Mouse (Mus musculus): ENCODE measurements around the gene Lctl. TPM values are rescaled to one million over a fixed set of nuclear protein-coding genes. Genes with fewer than 3 reads are reported as not detected.
"Not testable (repeated sequence)": the region's sequence is repeated elsewhere in the genome, so short reads cannot be mapped to it uniquely, and the experiment has no call there.

Lctl gene
- polyA plus RNA-seq, 1 experiment from 2014 or later: not detected

DNA sequence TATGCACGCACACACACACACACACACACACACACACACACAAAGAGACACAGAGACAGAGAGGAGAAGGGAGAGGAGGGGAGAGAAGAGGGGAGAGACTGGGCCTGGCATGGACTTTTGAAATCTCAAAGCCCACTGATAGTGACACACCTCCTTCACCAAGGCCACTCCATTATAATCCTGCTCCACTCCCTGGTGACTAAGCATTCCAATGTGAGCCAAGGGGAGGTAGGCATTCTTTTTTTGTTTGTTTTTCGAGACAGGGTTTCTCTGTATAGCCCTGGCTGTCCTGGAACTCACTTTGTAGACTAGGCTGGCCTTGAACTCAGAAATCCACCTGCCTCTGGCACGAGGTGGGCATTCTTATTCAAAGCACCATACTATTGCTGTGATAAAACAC lies 7.9 kb downstream of the Lctl start:
- ATAC-seq (replicated peaks; ENCODE audit: extremely low read depth, insufficient read depth, low FRiP score): not testable (repeated sequence)

DNA sequence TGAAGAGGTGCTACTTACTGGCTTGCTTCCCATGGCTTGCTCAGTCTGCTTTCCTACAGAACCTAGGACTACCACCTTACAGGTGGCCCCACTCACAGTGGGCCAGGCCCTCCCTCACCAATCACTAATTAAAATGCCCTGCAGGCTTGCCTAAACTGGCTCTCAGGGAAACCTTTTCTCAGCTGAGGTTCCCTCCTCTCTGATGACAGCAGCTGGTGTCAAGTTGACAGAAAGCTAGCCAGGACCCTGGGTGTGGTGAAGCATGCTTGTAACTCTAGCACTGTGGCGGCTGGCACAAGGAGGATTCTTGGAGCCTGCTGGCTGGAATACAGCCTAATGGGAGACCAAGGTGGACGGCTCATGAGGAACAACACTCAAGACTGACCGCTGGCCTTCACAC lies 8.4 kb downstream of the Lctl start:
- no peaks in the 10 kb centered on the region for H3K36me3 ChIP-seq (ENCODE audit: control insufficient read depth, insufficient read depth)
- H3K27me3 ChIP-seq (ENCODE audit: control insufficient read depth, insufficient read depth, low read length): no peaks in the 10 kb centered on the region
- peak; percentile 67 for ATAC-seq (replicated peaks; ENCODE audit: extremely low read depth, insufficient read depth, low FRiP score)
- WGBS: 33% methylated on average over 3 of the region's 3 CpGs
- H3K9ac ChIP-seq (ENCODE audit: low read length): no peak overlapping the region
- no peak overlapping the region for H3K4me2 ChIP-seq (ENCODE audit: low read depth, low read length)
- no peak overlapping the region for H3K4me3 ChIP-seq (ENCODE audit: low read length)
- H3K9me3 ChIP-seq (replicated peaks; ENCODE audit: control insufficient read depth, low read length): no peaks in the 10 kb centered on the region
- no peak overlapping the region for H3K27ac ChIP-seq (ENCODE audit: low read length)
- peaks cover 2% of the 10 kb centered on the region; the same call in 1 of the 2 replicates for H3K4me1 ChIP-seq (ENCODE audit: control insufficient read depth, insufficient read depth, low read length)

More for the DNA sequence above, 7.9 kb downstream of the Lctl start:
- H3K4me3 ChIP-seq (ENCODE audit: low read length); H3K27me3 ChIP-seq (ENCODE audit: control insufficient read depth, insufficient read depth, low read length); H3K9ac ChIP-seq (ENCODE audit: low read length); H3K4me1 ChIP-seq (ENCODE audit: control insufficient read depth, insufficient read depth, low read length); H3K4me2 ChIP-seq (ENCODE audit: low read depth, low read length); H3K9me3 ChIP-seq (replicated peaks; ENCODE audit: control insufficient read depth, low read length); H3K27ac ChIP-seq (ENCODE audit: low read length); H3K36me3 ChIP-seq (ENCODE audit: control insufficient read depth, insufficient read depth): not testable (repeated sequence)
- WGBS: 64% methylated on average over 3 of the region's 3 CpGs

DNA sequence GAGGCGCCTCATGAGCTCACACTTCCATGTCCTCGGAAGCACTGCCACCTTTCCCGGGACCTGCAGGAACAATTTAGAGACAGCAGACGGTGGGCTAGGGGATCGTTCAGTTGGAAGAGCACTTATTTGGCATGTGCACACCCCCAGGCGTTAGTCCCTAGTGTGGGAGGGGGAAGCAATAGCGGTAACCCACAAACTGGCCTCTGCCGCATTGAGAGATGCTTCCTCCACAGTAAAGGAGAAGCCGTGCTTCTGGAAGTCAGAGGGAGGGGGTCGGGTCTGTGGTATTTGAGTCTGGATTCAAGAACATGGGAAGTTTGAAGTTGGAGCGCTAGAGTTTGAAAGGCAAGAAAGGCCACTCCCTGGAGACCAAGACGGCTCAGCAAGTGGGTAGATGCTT lies 9.2 kb downstream of the Lctl start:
- H3K9ac ChIP-seq (ENCODE audit: low read length): no peak overlapping the region

DNA sequence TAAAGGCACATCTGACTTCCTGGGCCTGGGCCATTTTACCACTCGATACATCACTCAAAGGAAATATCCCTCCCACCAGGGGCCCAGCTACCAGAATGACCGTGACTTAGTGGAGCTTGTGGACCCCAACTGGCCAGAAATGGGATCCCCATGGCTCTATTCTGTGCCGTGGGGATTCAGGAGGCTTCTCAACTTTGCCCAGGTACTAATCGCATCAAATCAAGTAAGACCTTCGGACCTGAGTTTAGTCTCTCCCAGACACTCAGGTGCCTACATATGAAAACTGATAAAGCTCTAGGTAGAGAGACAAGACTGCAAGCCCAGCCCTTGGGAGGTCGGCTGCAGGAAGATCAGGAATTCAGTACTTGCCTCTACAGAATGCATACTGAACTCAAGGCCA lies 14.7 kb downstream of the Lctl start:
- 86% methylated on average over 6 of the region's 6 CpGs for WGBS
- no peak for ATAC-seq (replicated peaks; ENCODE audit: extremely low read depth, insufficient read depth, low FRiP score)
- no peaks in the 10 kb centered on the region for H3K4me1 ChIP-seq (ENCODE audit: control insufficient read depth, insufficient read depth, low read length)

More for the DNA sequence above, 9.2 kb downstream of the Lctl start:
- H3K27me3 ChIP-seq (ENCODE audit: control insufficient read depth, insufficient read depth, low read length): no peaks in the 10 kb centered on the region
- no peak overlapping the region for H3K27ac ChIP-seq (ENCODE audit: low read length)
- H3K9me3 ChIP-seq (replicated peaks; ENCODE audit: control insufficient read depth, low read length): no peaks in the 10 kb centered on the region
- no peak overlapping the region for H3K4me3 ChIP-seq (ENCODE audit: low read length)
- H3K36me3 ChIP-seq (ENCODE audit: control insufficient read depth, insufficient read depth): no peaks in the 10 kb centered on the region
- H3K4me2 ChIP-seq (ENCODE audit: low read depth, low read length): no peak overlapping the region
- ATAC-seq (replicated peaks; ENCODE audit: extremely low read depth, insufficient read depth, low FRiP score): no peak
- H3K4me1 ChIP-seq (ENCODE audit: control insufficient read depth, insufficient read depth, low read length): peaks cover 2% of the 10 kb centered on the region; the same call in 1 of the 2 replicates
- 43% methylated on average over 12 of the region's 12 CpGs for WGBS

DNA sequence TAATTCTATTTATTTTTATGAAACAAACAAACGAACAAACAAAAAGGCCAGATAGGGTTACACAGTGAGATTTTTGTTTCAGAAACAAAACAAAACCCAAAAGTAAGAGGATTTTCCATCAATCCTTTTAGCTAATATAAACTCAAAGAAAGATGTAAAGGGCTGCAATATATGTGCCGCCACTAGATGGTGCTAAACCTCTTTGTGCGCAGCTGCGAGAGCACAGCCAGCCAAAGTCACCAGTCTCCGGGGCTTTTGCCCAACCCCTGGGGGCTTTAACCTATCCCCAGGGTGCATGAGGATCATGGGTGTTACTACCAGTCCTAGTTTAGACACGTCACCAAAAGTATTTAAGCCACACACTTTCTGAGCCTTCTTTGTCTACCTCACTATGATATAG lies 21.9 kb downstream of the Lctl start:
- peaks cover 17% of the 10 kb centered on the region for H3K36me3 ChIP-seq (ENCODE audit: control insufficient read depth, insufficient read depth)
- 10% methylated on average over 6 of the region's 6 CpGs for WGBS
- not testable (repeated sequence) for H3K4me1 ChIP-seq (ENCODE audit: control insufficient read depth, insufficient read depth, low read length); H3K9me3 ChIP-seq (replicated peaks; ENCODE audit: control insufficient read depth, low read length); ATAC-seq (replicated peaks; ENCODE audit: extremely low read depth, insufficient read depth, low FRiP score); H3K9ac ChIP-seq (ENCODE audit: low read length); H3K27me3 ChIP-seq (ENCODE audit: control insufficient read depth, insufficient read depth, low read length); H3K4me3 ChIP-seq (ENCODE audit: low read length); H3K4me2 ChIP-seq (ENCODE audit: low read depth, low read length); H3K27ac ChIP-seq (ENCODE audit: low read length)

More for the DNA sequence above, 14.7 kb downstream of the Lctl start:
- H3K36me3 ChIP-seq (ENCODE audit: control insufficient read depth, insufficient read depth): peaks cover 2% of the 10 kb centered on the region; the same call in 1 of the 2 replicates
- H3K9me3 ChIP-seq (replicated peaks; ENCODE audit: control insufficient read depth, low read length): no peaks in the 10 kb centered on the region
- H3K4me2 ChIP-seq (ENCODE audit: low read depth, low read length): no peak overlapping the region
- H3K4me3 ChIP-seq (ENCODE audit: low read length): no peak overlapping the region
- no peak overlapping the region for H3K27ac ChIP-seq (ENCODE audit: low read length)
- H3K9ac ChIP-seq (ENCODE audit: low read length): no peak overlapping the region
- no peaks in the 10 kb centered on the region for H3K27me3 ChIP-seq (ENCODE audit: control insufficient read depth, insufficient read depth, low read length)

DNA sequence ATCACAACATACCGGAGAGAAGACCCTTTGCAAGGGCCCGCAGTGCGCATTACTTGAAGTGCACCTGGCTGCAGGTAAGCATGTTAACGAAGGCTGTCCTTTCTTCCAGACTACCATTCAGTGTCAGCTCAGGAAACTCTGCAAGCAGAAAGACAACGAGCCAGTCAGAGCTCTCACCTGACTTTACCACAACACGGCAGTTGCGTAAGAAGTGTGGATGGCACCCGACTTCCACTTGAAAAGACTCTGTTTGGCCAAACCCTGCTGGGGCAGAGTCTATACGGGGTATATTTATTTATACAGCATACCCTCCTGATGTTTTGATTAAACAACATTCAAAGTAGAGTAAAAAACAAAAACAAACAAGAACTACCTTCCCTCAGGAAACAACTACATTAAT lies 22.9 kb downstream of the Lctl start:
- Histone ChIP-seq H3K36me3 (ENCODE audit: control insufficient read depth, insufficient read depth) (peaks cover 19% of the 10 kb centered on the region), H3K4me1 (ENCODE audit: control insufficient read depth, insufficient read depth, low read length) (no peaks in the 10 kb centered on the region), H3K4me2 (ENCODE audit: low read depth, low read length) (no peak overlapping the region), H3K27ac (ENCODE audit: low read length) (no peak overlapping the region), H3K9ac (ENCODE audit: low read length) (no peak overlapping the region), H3K9me3 (replicated peaks; ENCODE audit: control insufficient read depth, low read length) (no peaks in the 10 kb centered on the region), H3K4me3 (ENCODE audit: low read length) (no peak overlapping the region), H3K27me3 (ENCODE audit: control insufficient read depth, insufficient read depth, low read length) (no peaks in the 10 kb centered on the region)
- no peak for ATAC-seq (replicated peaks; ENCODE audit: extremely low read depth, insufficient read depth, low FRiP score)
- 87% methylated on average over 9 of the region's 9 CpGs for WGBS

DNA sequence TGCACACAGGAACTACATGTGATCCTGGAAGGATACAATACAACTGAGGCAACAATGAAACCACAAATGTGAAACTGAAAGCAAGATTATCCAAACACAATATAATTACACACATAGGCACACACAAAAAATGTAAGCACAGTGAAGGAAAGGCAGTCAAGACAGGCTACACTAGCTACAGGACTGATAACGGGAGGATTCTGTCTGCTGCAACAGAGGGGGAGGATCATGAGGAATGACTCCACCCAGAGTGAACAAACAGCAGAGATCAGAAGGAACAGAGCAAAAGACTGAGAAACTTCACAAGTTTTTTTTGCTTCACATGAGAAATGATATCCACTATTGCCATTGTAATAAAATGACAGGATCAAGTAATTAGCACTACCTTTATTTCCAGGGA lies 39.7 kb downstream of the Lctl start:
- Histone ChIP-seq H3K4me2 (ENCODE audit: low read depth, low read length) (no peak overlapping the region), H3K4me3 (ENCODE audit: low read length) (no peak overlapping the region), H3K36me3 (ENCODE audit: control insufficient read depth, insufficient read depth) (peaks cover 41% of the 10 kb centered on the region), H3K27ac (ENCODE audit: low read length) (no peak overlapping the region), H3K4me1 (ENCODE audit: control insufficient read depth, insufficient read depth, low read length) (no peaks in the 10 kb centered on the region), H3K9me3 (replicated peaks; ENCODE audit: control insufficient read depth, low read length) (no peaks in the 10 kb centered on the region), H3K27me3 (ENCODE audit: control insufficient read depth, insufficient read depth, low read length) (no peaks in the 10 kb centered on the region), H3K9ac (ENCODE audit: low read length) (no peak overlapping the region)
- WGBS: 77% methylated on average over 1 of the region's 1 CpGs
- ATAC-seq (replicated peaks; ENCODE audit: extremely low read depth, insufficient read depth, low FRiP score): no peak

DNA sequence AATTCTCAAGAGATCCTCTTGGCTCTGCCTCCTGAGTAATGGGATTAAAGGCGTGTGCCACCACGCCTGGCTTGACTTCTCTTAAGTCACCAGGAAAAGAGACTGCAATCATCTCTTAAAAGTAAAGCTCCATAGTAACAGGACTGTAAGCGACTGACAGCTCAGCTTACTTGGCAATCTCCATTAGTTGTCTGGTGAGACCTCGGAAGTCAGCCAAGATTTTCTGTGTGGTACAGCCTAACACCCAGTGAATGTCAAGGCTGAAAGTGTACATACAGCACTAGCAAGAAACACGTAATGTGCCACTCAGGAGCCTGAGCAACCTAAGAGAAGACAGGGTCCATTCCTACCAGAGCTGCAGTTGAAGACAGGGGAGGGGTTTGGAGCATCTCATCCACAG lies 43.5 kb downstream of the Lctl start:
- H3K9ac ChIP-seq (ENCODE audit: low read length): no peak overlapping the region
- 88% methylated on average over 5 of the region's 5 CpGs for WGBS
- no peaks in the 10 kb centered on the region for H3K27me3 ChIP-seq (ENCODE audit: control insufficient read depth, insufficient read depth, low read length)
- no peak for ATAC-seq (replicated peaks; ENCODE audit: extremely low read depth, insufficient read depth, low FRiP score)
- no peak overlapping the region for H3K4me2 ChIP-seq (ENCODE audit: low read depth, low read length)
- H3K36me3 ChIP-seq (ENCODE audit: control insufficient read depth, insufficient read depth): peaks cover 21% of the 10 kb centered on the region
- H3K4me3 ChIP-seq (ENCODE audit: low read length): no peak overlapping the region
- H3K4me1 ChIP-seq (ENCODE audit: control insufficient read depth, insufficient read depth, low read length): no peaks in the 10 kb centered on the region
- no peaks in the 10 kb centered on the region for H3K9me3 ChIP-seq (replicated peaks; ENCODE audit: control insufficient read depth, low read length)
- no peak overlapping the region for H3K27ac ChIP-seq (ENCODE audit: low read length)

DNA sequence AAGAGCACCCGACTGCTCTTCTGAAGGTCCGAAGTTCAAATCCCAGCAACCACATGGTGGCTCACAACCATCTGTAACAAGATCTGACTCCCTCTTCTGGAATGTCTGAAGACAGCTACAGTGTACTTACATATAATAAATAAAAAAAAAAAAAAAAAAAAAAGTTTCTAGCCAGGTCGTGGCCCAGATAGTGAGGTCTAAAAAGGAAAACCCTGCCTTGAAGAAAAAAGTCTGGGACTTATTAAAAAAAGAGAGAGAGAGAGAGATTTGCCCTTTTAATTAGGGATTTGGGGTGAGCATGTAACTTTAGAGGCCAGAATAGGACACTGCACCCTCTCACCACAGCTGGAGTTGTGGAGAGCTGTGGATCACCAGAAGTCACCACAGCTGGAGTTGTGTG lies 53.0 kb downstream of the Lctl start:
- peaks cover 19% of the 10 kb centered on the region for H3K4me1 ChIP-seq (ENCODE audit: control insufficient read depth, insufficient read depth, low read length)
- not testable (repeated sequence) for H3K4me2 ChIP-seq (ENCODE audit: low read depth, low read length); H3K4me3 ChIP-seq (ENCODE audit: low read length); ATAC-seq (replicated peaks; ENCODE audit: extremely low read depth, insufficient read depth, low FRiP score); H3K9ac ChIP-seq (ENCODE audit: low read length); H3K27me3 ChIP-seq (ENCODE audit: control insufficient read depth, insufficient read depth, low read length); H3K27ac ChIP-seq (ENCODE audit: low read length); H3K9me3 ChIP-seq (replicated peaks; ENCODE audit: control insufficient read depth, low read length); H3K36me3 ChIP-seq (ENCODE audit: control insufficient read depth, insufficient read depth)
- WGBS: 86% methylated on average over 3 of the region's 3 CpGs

Measured in heart, embryonic 16.5 days (tissue).